Mouse (Mus musculus) heart, embryonic 10.5 days (tissue): ENCODE data around the gene Gm20388. TPM values are rescaled to one million over a fixed set of nuclear protein-coding genes. Genes with fewer than 3 reads are reported as not detected.
"Not testable (repeated sequence)": the region's sequence is repeated elsewhere in the genome, so short reads cannot be mapped to it uniquely, and the experiment has no call there.

ENCODE experiments used
- DNase-seq: peaks from one replicate; pipeline ENCODE4 v3.0.0-alpha.2; 2017; ENCODE audit warnings: low spot score
- H3K27ac ChIP-seq: fragments of 300-500 bp; sonication (generic); 2 replicates; pipeline ENCODE4 v1.5.1; 2016; ENCODE audit warnings: mild to moderate bottlenecking
- H3K27me3 ChIP-seq: fragments of 300-500 bp; sonication (generic); 2 replicates; pipeline ENCODE4 v1.6.1; 2016; ENCODE audit warnings: mild to moderate bottlenecking; ENCODE audit not compliant: poor library complexity, insufficient read depth, severe bottlenecking
- H3K36me3 ChIP-seq: fragments of 300-500 bp; sonication (generic); 2 replicates; pipeline ENCODE4 v1.6.1; 2016; ENCODE audit warnings: mild to moderate bottlenecking, moderate library complexity
- H3K4me1 ChIP-seq: fragments of 300-500 bp; sonication (generic); 2 replicates; pipeline ENCODE4 v1.6.1; 2016; ENCODE audit warnings: mild to moderate bottlenecking
- H3K4me3 ChIP-seq: fragments of 300-500 bp; sonication (generic); 2 replicates; pipeline ENCODE4 v1.5.1; 2016; ENCODE audit warnings: mild to moderate bottlenecking, moderate library complexity
- H3K9me3 ChIP-seq: fragments of 300-500 bp; sonication (generic); 2 replicates; pipeline ENCODE4 v1.6.1; 2016; ENCODE audit warnings: mild to moderate bottlenecking, moderate library complexity
- WGBS: fragments of 180-500 bp; shearing (Covaris S2); methylation state at CpG from one replicate; pipeline ENCODE4 v1.1.7; 2016; 5-methylcytosine and 5-hydroxymethylcytosine counted together
- polyA plus RNA-seq: library from polyadenylated mRNA; unstranded; fragments of >200 nt; fragmentation: Nextera tagmentation; extraction: Ambion mirVana; gene quantifications from 2 replicates; pipeline ENCODE4 v1.2.1, GENCODE M21; 2016

Gm20388 gene
- polyA plus RNA-seq, 1 experiment from 2014 or later = 4.5 TPM

GRCm38 (mm10) chr8:122571153-122571552, 2660.5 kb downstream of the Gm20388 start:
- Histone ChIP-seq H3K27me3 (no peaks in the 10 kb centered on the region), H3K9me3 (no peaks in the 10 kb centered on the region), H3K4me3 (no peak overlapping the region), H3K36me3 (peaks cover 58% of the 10 kb centered on the region), H3K4me1 (peaks cover 68% of the 10 kb centered on the region), H3K27ac (no peak overlapping the region)
- DNase-seq = no peak
- WGBS = 88% methylated on average over 11 of the region's 11 CpGs

- no peak for DNase-seq
- Histone ChIP-seq H3K9me3 (no peaks in the 10 kb centered on the region), H3K27ac (no peak overlapping the region), H3K36me3 (peaks cover 58% of the 10 kb centered on the region), H3K4me1 (peaks cover 68% of the 10 kb centered on the region), H3K27me3 (no peaks in the 10 kb centered on the region), H3K4me3 (no peak overlapping the region)
- 92% methylated on average over 17 of the region's 17 CpGs for WGBS
These were observed 2661.2 kb downstream of the Gm20388 start for GRCm38 (mm10) chr8:122571750-122572267.

DNA sequence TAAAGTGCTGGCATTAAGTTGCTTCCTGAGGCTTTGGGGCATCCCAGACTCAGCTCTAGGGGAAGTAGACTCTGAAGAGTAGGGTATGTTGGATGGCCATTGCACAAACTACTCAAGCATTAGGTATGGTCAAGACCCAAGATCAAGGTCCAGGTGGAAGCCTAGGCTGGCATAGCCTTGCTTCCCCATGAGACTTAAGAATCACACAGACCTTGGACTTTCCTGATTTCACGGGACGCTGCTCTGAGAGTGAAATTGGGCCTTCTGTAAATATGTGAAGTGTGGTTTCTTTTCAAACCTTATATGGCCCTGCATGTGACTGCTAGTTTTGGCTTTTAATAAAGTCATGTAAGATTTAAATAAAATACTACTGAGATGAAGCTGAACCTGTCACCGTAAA, 2662.1 kb downstream of the Gm20388 start:
- Histone ChIP-seq H3K27ac (no peak overlapping the region), H3K36me3 (peaks cover 58% of the 10 kb centered on the region), H3K4me1 (peaks cover 66% of the 10 kb centered on the region), H3K27me3 (no peaks in the 10 kb centered on the region), H3K4me3 (no peak overlapping the region), H3K9me3 (no peaks in the 10 kb centered on the region)
- 92% methylated on average over 3 of the region's 3 CpGs for WGBS
- DNase-seq = no peak

GRCm38 (mm10) chr8:122573176-122573575, 2662.5 kb downstream of the Gm20388 start:
- not testable (repeated sequence) for H3K27ac ChIP-seq

DNA sequence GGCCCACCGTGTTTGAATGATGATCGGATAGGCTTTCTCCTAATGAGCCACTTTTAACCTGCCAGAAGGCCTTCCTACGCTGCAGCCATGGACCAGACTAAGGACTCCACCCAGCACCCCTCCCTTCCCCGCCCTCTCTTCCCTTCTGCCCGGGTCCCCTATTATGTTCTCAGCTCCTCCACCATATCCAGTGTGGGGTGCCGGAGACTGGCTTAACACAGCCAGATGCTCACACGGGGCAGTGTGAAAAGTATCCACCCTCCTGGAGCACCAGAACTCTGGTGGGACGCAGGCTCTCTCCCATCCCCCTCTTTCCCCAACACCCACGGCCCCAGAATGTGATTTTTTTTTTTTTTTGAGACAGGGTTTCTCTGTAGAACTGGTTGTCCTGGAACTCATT, 2662.9 kb downstream of the Gm20388 start:
- Histone ChIP-seq H3K27ac (no peak overlapping the region), H3K9me3 (no peaks in the 10 kb centered on the region), H3K4me3 (no peak overlapping the region), H3K27me3 (no peaks in the 10 kb centered on the region), H3K36me3 (peaks cover 58% of the 10 kb centered on the region), H3K4me1 (peaks cover 66% of the 10 kb centered on the region)
- WGBS = 64% methylated on average over 9 of the region's 9 CpGs
- DNase-seq = no peak

More at GRCm38 (mm10) chr8:122573176-122573575, 2662.5 kb downstream of the Gm20388 start:
- WGBS = 50% methylated on average over 4 of the region's 4 CpGs
- Histone ChIP-seq H3K36me3 (peaks cover 58% of the 10 kb centered on the region), H3K4me1 (peaks cover 64% of the 10 kb centered on the region)
- DNase-seq, H3K9me3 ChIP-seq, H3K4me3 ChIP-seq, H3K27me3 ChIP-seq: not testable (repeated sequence)

DNA sequence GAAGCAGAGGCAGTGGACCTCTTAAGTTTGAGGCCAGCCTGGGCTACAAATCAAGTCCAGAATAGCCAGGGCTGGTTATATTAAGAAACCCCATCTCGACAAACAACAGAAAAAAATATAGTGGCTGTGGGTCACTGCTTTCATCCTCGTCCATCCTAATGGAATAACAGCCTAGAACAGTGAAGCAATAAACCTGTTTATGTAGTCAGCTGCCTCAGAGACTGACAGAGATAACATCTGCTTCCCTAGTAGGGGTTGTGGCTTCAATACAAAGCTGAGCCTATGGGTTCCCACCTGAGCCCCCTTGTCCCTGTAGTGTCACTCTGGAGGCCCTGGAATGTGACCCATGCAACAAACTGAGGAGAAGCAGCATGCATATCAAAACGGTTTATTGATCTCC, 2663.6 kb downstream of the Gm20388 start:
- Histone ChIP-seq H3K4me3 (peak overlapping the region; percentile 84; the same call in 1 of the 2 replicates), H3K27me3 (no peaks in the 10 kb centered on the region), H3K27ac (peak overlapping the region; percentile 93), H3K36me3 (peaks cover 54% of the 10 kb centered on the region), H3K4me1 (peaks cover 67% of the 10 kb centered on the region), H3K9me3 (no peaks in the 10 kb centered on the region)
- 38% methylated on average over 3 of the region's 3 CpGs for WGBS
- no peak for DNase-seq

- 13% methylated on average over 10 of the region's 10 CpGs for WGBS
- Histone ChIP-seq H3K4me1 (peaks cover 67% of the 10 kb centered on the region), H3K4me3 (peak overlapping the region; percentile 84), H3K27ac (peak overlapping the region; percentile 93), H3K9me3 (no peaks in the 10 kb centered on the region), H3K27me3 (no peaks in the 10 kb centered on the region), H3K36me3 (peaks cover 49% of the 10 kb centered on the region)
- DNase-seq = no peak
These were observed 2664.1 kb downstream of the Gm20388 start for GRCm38 (mm10) chr8:122574667-122575251.

GRCm38 (mm10) chr8:122575286-122575685, 2664.6 kb downstream of the Gm20388 start:
- peak overlapping the region; percentile 93 for H3K27ac ChIP-seq
- no peaks in the 10 kb centered on the region for H3K9me3 ChIP-seq
- no peaks in the 10 kb centered on the region for H3K27me3 ChIP-seq
- H3K36me3 ChIP-seq = peaks cover 43% of the 10 kb centered on the region
- peaks cover 65% of the 10 kb centered on the region for H3K4me1 ChIP-seq
- peak overlapping the region; percentile 84 for H3K4me3 ChIP-seq
- 63% methylated on average over 8 of the region's 8 CpGs for WGBS
- no peak for DNase-seq

- Histone ChIP-seq H3K27ac (peak overlapping the region; percentile 93), H3K27me3 (no peaks in the 10 kb centered on the region), H3K4me3 (peak overlapping the region; percentile 84), H3K9me3 (no peaks in the 10 kb centered on the region), H3K36me3 (peaks cover 36% of the 10 kb centered on the region), H3K4me1 (peaks cover 72% of the 10 kb centered on the region)
- 18% methylated on average over 21 of the region's 21 CpGs for WGBS
- no peak for DNase-seq
These were observed 2665.3 kb downstream of the Gm20388 start for GRCm38 (mm10) chr8:122575735-122576647.

- H3K4me1 ChIP-seq = peaks cover 76% of the 10 kb centered on the region
- H3K4me3 ChIP-seq = peak within 1 kb of the TSS; percentile 84
- WGBS = under 1% methylated on average over 39 of the region's 39 CpGs
- no peaks in the 10 kb centered on the region for H3K9me3 ChIP-seq
- H3K27me3 ChIP-seq = no peaks in the 10 kb centered on the region
- peaks cover 30% of the 10 kb centered on the region for H3K36me3 ChIP-seq
- peak within 1 kb of the TSS; percentile 93 for H3K27ac ChIP-seq
- peak; percentile 98 for DNase-seq
These were observed 2666.0 kb downstream of the Gm20388 start, which contains the start of gene Aprt for GRCm38 (mm10) chr8:122576648-122577022. TSS of gene Aprt (minus strand) at chr8:122576909.

GRCm38 (mm10) chr8:122577116-122577515, 2666.5 kb downstream of the Gm20388 start:
- Histone ChIP-seq H3K27me3 (no peaks in the 10 kb centered on the region), H3K4me3 (peak overlapping the region; percentile 84), H3K36me3 (peaks cover 25% of the 10 kb centered on the region), H3K9me3 (no peaks in the 10 kb centered on the region; the same call in 1 of the 2 replicates), H3K4me1 (peaks cover 73% of the 10 kb centered on the region), H3K27ac (peak overlapping the region; percentile 93)
- no peak for DNase-seq
- WGBS = 39% methylated on average over 10 of the region's 10 CpGs

DNA sequence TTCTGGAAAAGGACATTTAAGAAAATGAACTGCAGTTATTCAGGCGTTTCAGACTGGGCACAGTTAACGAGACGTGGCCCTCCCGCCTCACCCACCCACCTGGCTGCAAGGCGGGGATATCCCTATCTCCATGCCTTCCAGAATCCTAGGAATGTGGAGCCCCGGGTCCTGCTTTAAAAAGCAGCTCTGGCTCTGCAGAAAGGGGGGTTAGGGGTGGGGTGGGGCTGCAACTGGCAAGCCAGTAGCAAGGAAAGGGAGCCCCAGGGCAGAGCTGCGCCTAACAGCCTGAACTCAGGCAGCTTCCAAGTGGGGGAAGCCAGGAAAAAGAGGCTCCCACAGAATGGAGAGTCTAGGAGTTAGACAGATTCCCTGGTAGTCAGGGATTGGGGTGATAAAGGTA, 2668.6 kb downstream of the Gm20388 start:
- Histone ChIP-seq H3K36me3 (0 out of 2 replicates have a peak, but pooled peaks cover 4% of the 10 kb centered on the region), H3K4me3 (no peak overlapping the region), H3K4me1 (peaks cover 73% of the 10 kb centered on the region), H3K27ac (peak overlapping the region; percentile 53), H3K27me3 (no peaks in the 10 kb centered on the region), H3K9me3 (no peaks in the 10 kb centered on the region; the same call in 1 of the 2 replicates)
- 26% methylated on average over 7 of the region's 7 CpGs for WGBS
- DNase-seq = no peak

GRCm38 (mm10) chr8:122580926-122581325, 2670.3 kb downstream of the Gm20388 start:
- no peaks in the 10 kb centered on the region for H3K36me3 ChIP-seq
- H3K27ac ChIP-seq = no peak overlapping the region; the same call in 1 of the 2 replicates
- 39% methylated on average over 15 of the region's 15 CpGs for WGBS
- no peak overlapping the region for H3K4me3 ChIP-seq
- no peaks in the 10 kb centered on the region; the same call in 1 of the 2 replicates for H3K9me3 ChIP-seq
- no peaks in the 10 kb centered on the region for H3K27me3 ChIP-seq
- no peak for DNase-seq
- peaks cover 71% of the 10 kb centered on the region for H3K4me1 ChIP-seq
